Mouse (Mus musculus): Measurements from ENCODE around the gene Ccdc34. TPM values are rescaled to one million over a fixed set of nuclear protein-coding genes. Genes with fewer than 3 reads are reported as not detected.

The Ccdc34 gene
- total and polyA plus RNA-seq, 3 experiments = 17.2 to 44.6 (median 22.4) TPM

DNA sequence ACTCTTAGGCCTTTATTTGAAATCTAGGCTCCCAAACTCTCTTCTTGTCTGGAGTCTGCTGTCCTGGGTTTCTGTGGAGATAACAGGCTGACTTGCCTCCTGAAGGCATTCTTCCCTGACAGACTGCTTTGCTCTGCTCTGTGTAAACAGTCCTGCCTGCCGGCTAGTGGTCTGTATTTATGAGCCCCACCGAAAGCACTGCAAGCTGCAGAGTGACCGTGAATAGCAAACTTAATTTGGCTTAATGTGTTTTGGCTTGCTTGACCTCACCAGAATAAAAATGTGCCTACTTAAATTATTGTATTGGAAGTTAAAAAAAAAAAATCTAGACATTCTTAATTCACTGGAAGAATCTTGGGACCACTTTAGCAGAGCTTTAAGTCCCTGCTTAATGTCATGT lies 28.4 kb upstream of the Ccdc34 start:
- peaks cover 0 to 16% of the 10 kb centered on the region in 2 experiments for H3K36me3 ChIP-seq (replicated peaks in 1 of 2; ENCODE audit: control insufficient read depth in 1 of 2, insufficient read depth in 1 of 2, low read length in 1 of 2)
- dilution Hi-C loops (cut with MboI; ENCODE audit: extremely low pct_ligation_motif_present, extremely low pct_unique_long_range_greater_than_20kb, low sequenced_read_pairs) = no loop called here
- no peaks in the 10 kb centered on the region for H3K27me3 ChIP-seq (replicated peaks)
- no peaks in the 10 kb centered on the region for H3K9me3 ChIP-seq (replicated peaks; ENCODE audit: low read length)
- no peak overlapping the region for H3K4me3 ChIP-seq (replicated peaks in 1 of 3; ENCODE audit: low read depth in 2 of 3, low read length in 2 of 3, poor library complexity in 1 of 3)
- no peaks in the 10 kb centered on the region for H3K79me2 ChIP-seq (replicated peaks; ENCODE audit: control insufficient read depth, extremely low read depth, insufficient read depth, poor library complexity, severe bottlenecking)
- no peak overlapping the region for H3K9ac ChIP-seq (ENCODE audit: insufficient read depth, low read depth)
- no peak overlapping the region for H3K4me2 ChIP-seq (ENCODE audit: insufficient read depth, low read depth, poor library complexity, severe bottlenecking)
- in situ Hi-C loops (cut with MboI; ENCODE audit: low pct_ligation_motif_present, low pct_unique_long_range_greater_than_20kb, low sequenced_read_pairs) = no loop called here
- peaks cover 7 to 15% of the 10 kb centered on the region in 2 experiments; a peak in 3 of 4 replicates for H3K4me1 ChIP-seq (ENCODE audit: control insufficient read depth in 1 of 2, insufficient read depth in 2 of 2)
- TF ChIP-seq ZC3H11A (IDR thresholded peaks at IDR 0.05; ENCODE audit: low read depth, low read length) (no peak), MXI1 (IDR thresholded peaks at IDR 0.05; ENCODE audit: low read depth, low read length) (no peak)
- H3K27ac ChIP-seq (ENCODE audit: insufficient read depth, low read depth) = no peak overlapping the region
- DNase-seq (ENCODE audit: extremely low read depth) = no peak

GRCm38 (mm10) chr2:109989679-109990473 lies 27.7 kb upstream of the Ccdc34 start:
- Histone ChIP-seq H3K9ac (ENCODE audit: insufficient read depth, low read depth) (no peak overlapping the region), H3K27ac (ENCODE audit: insufficient read depth, low read depth) (no peak overlapping the region), H3K27me3 (replicated peaks) (no peaks in the 10 kb centered on the region), H3K4me2 (ENCODE audit: insufficient read depth, low read depth, poor library complexity, severe bottlenecking) (no peak overlapping the region), H3K4me1 (ENCODE audit: control insufficient read depth in 1 of 2, insufficient read depth in 2 of 2) (peaks cover 4 to 9% of the 10 kb centered on the region in 2 experiments; a peak in 3 of 4 replicates), H3K4me3 (replicated peaks in 1 of 3; ENCODE audit: low read depth in 2 of 3, low read length in 2 of 3, poor library complexity in 1 of 3) (no peak overlapping the region), H3K9me3 (replicated peaks; ENCODE audit: low read length) (no peaks in the 10 kb centered on the region), H3K36me3 (replicated peaks in 1 of 2; ENCODE audit: control insufficient read depth in 1 of 2, insufficient read depth in 1 of 2, low read length in 1 of 2) (peaks cover 0 to 16% of the 10 kb centered on the region in 2 experiments), H3K79me2 (replicated peaks; ENCODE audit: control insufficient read depth, extremely low read depth, insufficient read depth, poor library complexity, severe bottlenecking) (no peaks in the 10 kb centered on the region)
- dilution Hi-C loops (cut with MboI; ENCODE audit: extremely low pct_ligation_motif_present, extremely low pct_unique_long_range_greater_than_20kb, low sequenced_read_pairs) (no loop called here), in situ Hi-C loops (cut with MboI; ENCODE audit: low pct_ligation_motif_present, low pct_unique_long_range_greater_than_20kb, low sequenced_read_pairs) (no loop called here)
- no peak for DNase-seq (ENCODE audit: extremely low read depth)
- TF ChIP-seq USF1 (IDR thresholded peaks at IDR 0.05; ENCODE audit: low read depth, low read length) = no peak
- no peak for TF ChIP-seq RCOR1 (conservative IDR thresholded peaks at IDR 0.05; ENCODE audit: low read depth, low read length)
- TF ChIP-seq NELFE (IDR thresholded peaks at IDR 0.05; ENCODE audit: low read depth, low read length) = no peak
- TF ChIP-seq TCF12 (IDR thresholded peaks at IDR 0.05; ENCODE audit: low read depth, low read length) = no peak
- TF ChIP-seq PAX5 (IDR thresholded peaks at IDR 0.05; ENCODE audit: low read length) = no peak
- no peak for TF ChIP-seq RAD21 (IDR thresholded peaks at IDR 0.05; ENCODE audit: low read depth, low read length)
- no peak for TF ChIP-seq UBTF (IDR thresholded peaks at IDR 0.05; ENCODE audit: low read depth, low read length)
- TF ChIP-seq CTCF (conservative IDR thresholded peaks at IDR 0.05 in 1 of 2, IDR thresholded peaks at IDR 0.05 in 1 of 2; ENCODE audit: low read depth in 2 of 2, low read length in 2 of 2) = no peak
- no peak for TF ChIP-seq KAT2A (IDR thresholded peaks at IDR 0.05; ENCODE audit: insufficient replicate concordance, low read length)
- TF ChIP-seq IRF4 (IDR thresholded peaks at IDR 0.05; ENCODE audit: low read depth, low read length) = no peak
- TF ChIP-seq POLR2A (IDR thresholded peaks at IDR 0.05; ENCODE audit: low read depth, low read length) = no peak
- TF ChIP-seq ZKSCAN1 (IDR thresholded peaks at IDR 0.05; ENCODE audit: borderline replicate concordance, low read depth, low read length) = no peak
- no peak for TF ChIP-seq POLR2AphosphoS2 (IDR thresholded peaks at IDR 0.05; ENCODE audit: low read depth, low read length)
